Mouse (Mus musculus): ENCODE results near the gene Zkscan7.
"Not testable (repeated sequence)": the region's sequence is repeated elsewhere in the genome, so short reads cannot be mapped to it uniquely, and the experiment has no call there.

Gene Zkscan7

DNA sequence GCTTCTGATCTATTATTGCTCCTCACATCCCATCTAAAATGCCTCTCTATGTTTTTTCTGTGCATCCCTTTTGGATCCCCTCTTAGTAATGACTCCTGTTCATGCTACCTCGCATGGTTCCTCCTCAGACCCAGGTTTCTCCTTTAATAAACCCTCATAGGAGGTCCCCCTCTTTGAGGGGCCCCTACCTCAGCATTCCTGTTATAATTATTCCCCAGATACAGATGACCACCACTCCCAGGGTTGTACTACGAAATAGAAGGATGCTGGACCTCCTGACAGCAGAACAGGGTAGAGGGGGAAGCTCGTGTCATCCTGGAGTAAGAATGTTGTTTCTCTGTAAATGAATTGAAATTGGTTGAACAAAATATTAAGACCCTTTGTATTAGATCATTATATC is at the start of gene Zkscan7:
Gene Zkscan7, plus strand, starts transcription at position 301 of the 400 bp plus-strand sequence.
- DNase-seq, result no peak

- no peak for DNase-seq
Observed at GRCm38 (mm10) chr9:122836126-122836525, 49.4 kb upstream of the Zkscan7 start.

- DNase-seq, result no peak
Observed at GRCm38 (mm10) chr9:122836790-122837189, 48.7 kb upstream of the Zkscan7 start.

DNA sequence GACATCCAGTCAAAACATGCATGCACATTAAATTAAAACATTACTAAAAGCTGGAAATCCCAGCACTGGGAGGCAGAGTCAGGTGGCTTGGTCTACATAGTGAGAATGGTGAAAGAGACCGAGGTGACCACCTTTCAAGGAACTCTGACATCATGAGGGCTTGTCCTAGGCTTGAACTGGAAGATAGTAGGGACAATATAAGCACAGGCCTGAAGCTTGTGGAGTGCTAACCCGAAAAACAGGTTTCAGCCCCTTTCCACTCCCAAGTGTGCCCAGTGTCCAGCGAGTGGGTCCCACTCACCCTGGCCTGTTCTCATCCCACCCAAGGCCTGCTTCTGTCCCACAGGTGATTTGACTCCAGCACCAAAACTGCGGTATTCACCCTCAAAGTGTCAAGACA is 48.3 kb upstream of the Zkscan7 start:
- DNase-seq, result no peak

- no peak for DNase-seq
Observed at GRCm38 (mm10) chr9:122837680-122838079, 47.8 kb upstream of the Zkscan7 start.

GRCm38 (mm10) chr9:122843760-122844159 is 41.7 kb upstream of the Zkscan7 start, which contains the start of gene Gm35549:
TSS of gene Gm35549 (minus strand) at chr9:122844035.
- DNase-seq, result no peak

DNA sequence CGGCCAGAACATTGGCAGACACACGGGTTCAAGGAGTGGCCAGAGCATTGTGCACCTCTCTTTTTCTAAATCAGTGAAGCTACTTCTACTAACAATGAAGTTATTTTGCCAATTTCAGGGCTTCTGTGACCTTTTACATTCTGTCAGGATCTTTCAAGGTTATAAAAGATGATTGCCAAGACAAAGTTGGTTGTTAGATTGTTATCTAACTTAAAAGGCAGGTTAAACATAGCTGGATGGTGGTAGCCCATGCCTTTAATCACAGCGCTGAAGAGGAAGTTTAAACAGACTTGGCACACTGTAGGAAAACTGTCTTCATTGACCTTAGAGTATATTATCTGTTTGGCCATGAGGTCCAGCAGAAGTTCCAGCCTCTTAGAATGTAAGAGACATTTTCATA is 39.9 kb upstream of the Zkscan7 start:
- DNase-seq, result no peak

DNA sequence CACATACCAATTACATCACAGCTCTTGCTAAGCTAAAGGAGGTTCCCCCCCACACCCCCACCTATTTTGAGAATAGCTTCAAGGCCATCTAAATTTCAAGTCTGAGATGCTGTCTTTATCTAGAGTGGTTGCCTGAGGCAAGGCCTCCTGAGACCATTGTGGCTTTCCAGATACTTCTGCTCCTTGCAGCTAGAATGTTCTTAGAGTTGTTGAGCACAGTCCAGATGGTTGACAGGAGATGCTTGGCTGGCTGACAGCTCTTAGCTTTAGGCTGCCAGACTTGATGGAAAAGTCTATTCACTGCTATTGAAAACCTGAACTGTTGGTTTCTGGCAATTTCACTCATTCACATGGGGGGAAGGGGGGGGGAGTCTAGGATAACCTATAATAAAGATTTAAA is 39.3 kb upstream of the Zkscan7 start:
- DNase-seq, result no peak

- DNase-seq, result not testable (repeated sequence)
Observed at GRCm38 (mm10) chr9:122847811-122848311, 37.6 kb upstream of the Zkscan7 start.

GRCm38 (mm10) chr9:122854526-122854925 is 31.0 kb upstream of the Zkscan7 start:
- DNase-seq, result no peak

- DNase-seq, result not testable (repeated sequence)
Observed at GRCm38 (mm10) chr9:122855141-122855540, 30.3 kb upstream of the Zkscan7 start.

GRCm38 (mm10) chr9:122855617-122856016 is 29.9 kb upstream of the Zkscan7 start:
- no peak for DNase-seq

DNA sequence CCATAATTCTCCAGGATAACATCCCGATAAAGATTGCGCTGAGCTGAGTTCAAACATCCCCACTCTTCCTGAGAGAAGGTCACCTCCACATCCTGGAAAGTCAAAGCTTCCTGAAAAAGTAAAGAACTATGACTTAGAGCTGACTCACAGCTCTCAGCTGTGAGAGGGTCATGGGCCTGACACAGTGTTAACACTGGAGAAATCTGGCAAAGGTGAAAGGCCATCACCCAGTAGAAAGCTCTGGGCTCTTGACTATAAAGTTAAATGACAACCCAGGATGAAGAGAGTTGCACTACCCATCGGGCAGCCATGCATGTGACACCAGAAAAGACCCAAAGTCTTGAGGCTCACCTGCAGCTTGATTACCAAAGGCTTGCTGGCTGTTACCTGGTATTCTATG is 28.8 kb upstream of the Zkscan7 start:
- no peak for DNase-seq

DNA sequence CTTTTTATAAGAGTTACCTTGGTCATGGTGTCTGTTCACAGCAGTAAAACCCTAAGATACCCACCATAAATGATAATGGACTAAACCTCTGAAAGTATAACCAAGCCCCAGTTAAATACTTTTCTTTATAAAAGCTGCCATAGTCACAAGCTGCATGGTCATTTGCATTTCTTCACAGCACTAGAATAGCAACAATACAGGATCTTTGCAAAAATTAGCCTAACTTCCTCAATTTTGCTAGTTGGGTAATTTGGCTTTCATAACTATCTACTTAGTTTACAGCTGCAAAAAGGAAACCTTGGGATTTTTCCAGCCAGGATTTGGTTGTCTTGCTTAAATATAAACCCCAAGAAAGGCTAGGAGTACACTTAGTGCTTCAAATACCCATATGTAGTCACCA is 24.7 kb upstream of the Zkscan7 start:
- DNase-seq, result no peak

DNA sequence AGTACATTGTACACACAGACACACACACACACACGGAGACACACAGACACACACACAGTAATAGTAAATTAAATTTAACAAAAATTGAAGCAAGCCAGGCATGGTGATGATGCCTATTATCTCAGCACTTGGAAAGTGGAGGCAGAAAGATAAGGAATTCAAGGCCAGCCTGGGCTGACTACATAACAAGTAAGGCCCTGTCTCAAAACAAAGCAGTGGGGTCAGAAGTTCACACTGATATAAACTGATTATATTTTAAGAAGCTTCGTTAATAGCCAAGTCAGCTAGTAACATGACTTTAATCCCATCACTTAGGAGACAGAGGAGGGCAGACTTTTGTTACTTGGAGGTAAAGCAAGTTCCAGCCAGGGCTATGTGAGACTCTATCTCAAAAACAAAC is 21.8 kb upstream of the Zkscan7 start:
- DNase-seq, result no peak

- DNase-seq, result no peak
Observed at GRCm38 (mm10) chr9:122864848-122865247, 20.6 kb upstream of the Zkscan7 start.

GRCm38 (mm10) chr9:122865697-122866166 is 19.8 kb upstream of the Zkscan7 start, which contains the start of gene Zfp445:
TSS of gene Zfp445 (minus strand) at chr9:122866006.
- peak; percentile 72 to 79 for DNase-seq

GRCm38 (mm10) chr9:122866192-122866591 is 19.3 kb upstream of the Zkscan7 start:
- no peak for DNase-seq

DNA sequence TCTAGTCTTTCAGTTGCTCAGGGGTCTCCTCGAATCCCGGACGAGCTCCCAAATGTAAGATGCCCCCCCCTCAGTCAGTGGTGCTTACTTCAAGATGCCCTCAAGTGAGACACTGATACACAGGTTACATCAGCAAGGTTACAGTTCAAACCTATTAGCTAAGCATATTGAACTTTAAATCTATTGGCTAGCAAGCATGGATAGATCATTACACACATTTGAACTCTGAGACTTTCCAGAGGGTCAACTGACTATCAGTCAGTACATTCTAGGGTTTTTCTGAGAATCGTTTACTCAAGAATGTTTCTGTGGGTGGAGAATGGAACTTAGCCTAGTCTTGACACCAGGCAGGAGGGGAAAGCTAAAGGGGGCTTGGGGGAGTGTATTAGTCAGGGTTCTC is 12.9 kb upstream of the Zkscan7 start:
- no peak for DNase-seq

DNA sequence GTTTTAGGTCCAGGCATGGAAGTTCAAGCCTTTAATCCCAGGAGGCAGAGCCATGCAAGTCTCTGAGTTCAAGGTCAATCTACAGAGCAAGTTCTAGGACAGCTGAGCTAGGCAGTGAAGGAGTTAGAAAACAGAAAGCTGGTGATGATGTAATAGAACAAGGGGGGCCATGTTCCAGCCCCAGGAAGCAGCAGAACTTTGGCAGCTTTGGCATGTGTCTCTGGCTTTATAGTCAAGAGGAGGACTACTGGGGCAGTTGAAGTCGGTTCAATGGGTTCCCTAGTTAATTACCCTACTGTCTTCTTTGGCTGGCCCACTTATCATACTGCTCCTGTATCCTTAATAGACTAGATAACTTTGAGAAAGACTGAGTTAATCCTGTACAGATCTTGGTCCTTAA is 10.8 kb upstream of the Zkscan7 start:
- no peak for DNase-seq

DNA sequence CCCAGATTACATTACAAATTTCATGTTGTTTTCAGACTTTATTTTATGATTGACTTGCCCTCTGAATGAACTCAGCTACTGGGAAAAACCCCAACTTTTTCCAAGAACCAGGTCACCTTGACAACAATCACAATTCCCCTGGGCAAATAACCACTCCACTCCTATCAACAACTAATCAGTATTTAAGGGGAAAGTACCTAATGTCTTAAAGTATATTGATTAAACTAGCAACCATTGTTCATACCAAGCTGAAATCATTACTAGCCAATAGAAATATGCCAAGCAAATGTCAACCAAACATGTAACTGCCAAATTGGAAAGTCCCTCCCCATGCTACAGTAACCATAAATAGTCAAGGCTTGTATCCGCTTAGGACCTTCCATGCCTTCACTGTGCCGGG is 10.3 kb upstream of the Zkscan7 start:
- no peak for DNase-seq

DNA sequence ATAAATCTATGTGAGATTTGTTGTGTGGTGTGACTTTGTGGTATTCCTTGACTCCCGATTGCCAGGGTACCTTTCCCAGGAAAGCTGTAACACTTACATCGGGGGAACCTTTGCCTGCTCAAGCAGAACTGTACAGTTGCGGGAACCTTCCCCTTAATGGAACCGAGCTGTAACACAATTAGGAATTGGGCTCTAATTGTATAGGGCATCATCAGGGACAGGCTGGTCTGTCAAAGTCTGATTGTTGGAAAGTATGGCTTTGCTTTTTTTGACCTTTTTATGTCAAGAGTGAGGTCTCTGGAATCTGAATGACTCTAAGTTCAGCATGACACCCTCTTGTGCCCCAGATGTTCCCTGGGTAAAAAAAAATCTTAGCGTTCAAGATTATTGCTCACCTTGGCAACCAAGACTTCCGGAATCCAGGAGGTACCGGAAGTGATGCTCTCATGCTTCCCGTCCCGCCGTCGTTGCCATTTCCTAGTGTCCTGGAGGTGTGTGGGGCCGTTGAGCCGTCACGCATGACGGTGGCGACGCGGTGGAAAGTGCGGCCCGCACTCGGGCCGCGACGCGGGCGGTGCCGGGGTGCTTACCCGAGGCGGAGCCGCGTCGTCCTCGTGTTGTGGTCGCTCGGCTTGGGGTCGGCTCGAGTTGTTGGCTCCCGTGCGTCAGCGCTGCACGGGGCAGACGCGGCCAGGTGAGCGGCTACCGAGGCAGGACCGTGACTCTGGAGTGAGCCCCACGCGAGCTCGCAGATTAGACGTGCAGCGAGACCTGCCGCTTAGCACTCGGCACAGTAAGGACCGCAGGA is 1.1 kb downstream of the Zkscan7 start:
- DNase-seq, result peak; percentile 38 to 55

GRCm38 (mm10) chr9:122901047-122901446 is 15.6 kb downstream of the Zkscan7 start:
- no peak for DNase-seq
